Mouse (Mus musculus) thymus, postnatal 25 days (tissue): ENCODE measurements around the gene Mepce.
"Not testable (repeated sequence)": the region's sequence is repeated elsewhere in the genome, so short reads cannot be mapped to it uniquely, and the experiment has no call there.

Experiments used
- DNase-seq: peaks from one replicate; pipeline ENCODE4 v3.0.0; 2022

Gene Mepce

DNA sequence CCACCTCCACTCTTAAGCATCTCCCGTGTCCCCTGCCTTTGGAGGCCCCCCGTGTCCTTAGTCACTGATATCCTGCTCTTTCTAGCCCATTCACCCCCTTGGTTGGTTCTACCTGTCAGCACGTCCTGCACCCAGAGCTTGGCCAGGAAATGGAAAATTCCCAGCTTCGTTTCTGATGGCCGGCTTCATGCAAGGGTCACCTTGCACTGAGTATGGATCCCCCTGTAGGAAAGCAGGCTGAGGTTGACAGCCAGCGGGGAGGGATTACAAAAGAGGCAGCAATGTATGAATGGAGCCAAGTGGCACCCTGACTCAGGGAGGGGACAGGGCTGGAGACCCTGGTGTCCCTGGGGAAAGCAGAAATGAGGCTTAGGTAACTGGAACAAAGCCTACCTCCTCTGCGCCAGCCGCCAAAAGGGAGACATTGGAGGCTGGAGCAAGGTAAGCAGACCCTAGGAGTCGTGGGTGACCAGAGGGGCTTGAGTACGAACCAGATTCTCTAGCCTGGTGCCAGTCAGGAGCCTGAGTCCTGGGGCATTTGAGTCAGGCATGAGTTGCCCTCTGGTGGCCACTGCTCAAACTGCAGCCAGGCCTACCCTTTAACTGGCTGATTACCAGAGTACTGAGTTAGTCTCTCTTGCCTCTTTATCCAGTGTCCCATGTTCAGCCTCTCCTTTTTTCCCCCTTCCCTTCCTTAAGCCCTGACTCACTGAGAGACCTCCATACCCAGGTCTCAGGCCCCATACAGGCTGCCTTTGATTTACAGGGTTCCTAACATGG lies 30.4 kb downstream of the Mepce start:
- DNase-seq, result peak; percentile 87

DNA sequence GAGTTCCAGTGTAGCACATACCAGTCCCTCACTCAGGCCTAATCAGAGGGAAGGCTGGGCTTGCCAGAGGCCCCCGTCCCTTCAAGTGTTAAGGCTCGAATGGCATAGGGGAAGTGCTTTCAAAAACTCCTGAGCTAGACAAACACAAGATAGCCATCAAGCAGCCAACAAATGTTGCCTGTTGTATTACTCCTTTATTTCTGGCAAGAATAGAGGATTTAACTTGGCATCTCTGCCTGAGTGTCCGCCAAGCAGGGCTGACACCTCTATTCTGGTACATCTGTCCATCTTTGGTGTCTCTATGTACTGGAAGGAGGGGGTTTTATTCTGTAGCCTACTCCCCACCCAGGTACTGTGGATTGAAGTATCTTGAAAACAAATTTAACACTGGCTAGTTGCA lies 31.3 kb downstream of the Mepce start:
- DNase-seq, result no peak

DNA sequence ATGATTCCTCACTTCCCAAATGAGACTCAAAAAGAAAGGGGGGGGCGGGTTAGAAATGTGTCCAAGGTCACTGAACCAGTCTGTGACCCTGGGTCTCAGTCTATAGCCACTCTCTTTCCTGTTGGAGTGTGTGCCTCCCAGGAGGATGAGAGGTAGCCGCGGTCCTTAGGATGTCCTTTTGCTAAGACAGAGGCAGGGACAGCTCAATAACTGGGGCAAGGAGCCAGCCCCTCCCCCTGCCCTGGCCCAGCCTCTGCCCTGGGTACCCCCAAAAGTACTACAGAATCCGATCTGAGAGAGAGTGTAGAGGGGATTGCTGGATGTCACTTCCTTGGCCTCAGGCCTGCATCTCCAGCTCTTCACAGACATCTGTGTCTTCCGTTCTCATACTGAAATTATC lies 32.0 kb downstream of the Mepce start:
- DNase-seq, result no peak

- DNase-seq, result no peak
Observed at GRCm38 (mm10) chr5:137753111-137753832, 34.2 kb downstream of the Mepce start.

- no peak for DNase-seq
Observed at GRCm38 (mm10) chr5:137751988-137752387, 35.5 kb downstream of the Mepce start.

- no peak for DNase-seq
Observed at GRCm38 (mm10) chr5:137751221-137751887, 36.1 kb downstream of the Mepce start.

GRCm38 (mm10) chr5:137750212-137750611 lies 37.2 kb downstream of the Mepce start:
- DNase-seq, result not testable (repeated sequence)

- DNase-seq, result peak; percentile 68
Observed at GRCm38 (mm10) chr5:137749196-137749836, 38.1 kb downstream of the Mepce start.

DNA sequence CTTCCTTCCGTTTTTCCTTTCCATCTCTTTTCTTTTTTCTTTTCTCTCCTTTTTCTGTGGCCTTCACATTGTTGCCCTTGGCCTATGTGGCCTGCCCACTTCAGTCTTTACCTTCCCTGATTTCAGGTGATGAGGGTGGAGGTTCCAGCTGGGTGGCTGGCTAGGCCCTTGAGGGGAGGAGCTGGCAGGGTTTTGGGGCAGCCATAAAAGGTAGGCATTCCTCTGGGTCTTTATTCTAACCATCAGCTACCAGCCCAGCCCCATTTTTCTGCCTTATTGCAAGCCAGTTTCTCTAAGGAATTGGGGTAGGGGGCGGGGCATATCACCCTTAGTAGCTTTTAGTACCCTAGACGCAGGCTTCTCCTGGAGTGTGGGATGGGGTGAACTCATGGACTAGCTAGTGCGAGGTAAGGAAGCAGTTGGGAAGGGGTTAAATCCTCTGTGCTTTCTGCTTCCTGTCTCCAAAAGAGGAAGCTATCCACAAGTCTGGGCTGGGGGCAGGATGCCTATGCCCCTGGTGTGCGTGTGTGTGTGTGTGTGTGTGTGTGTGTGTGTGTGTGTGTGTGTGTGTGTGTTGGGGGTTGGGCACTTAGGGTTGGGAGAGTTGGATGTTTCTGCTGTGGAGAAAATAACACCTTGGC lies 39.2 kb downstream of the Mepce start:
- DNase-seq, result peak; percentile 55

GRCm38 (mm10) chr5:137747326-137747961 lies 40.0 kb downstream of the Mepce start:
- peak; percentile 86 for DNase-seq

- peak; percentile 71 for DNase-seq
Observed at GRCm38 (mm10) chr5:137746851-137747325, 40.6 kb downstream of the Mepce start.

DNA sequence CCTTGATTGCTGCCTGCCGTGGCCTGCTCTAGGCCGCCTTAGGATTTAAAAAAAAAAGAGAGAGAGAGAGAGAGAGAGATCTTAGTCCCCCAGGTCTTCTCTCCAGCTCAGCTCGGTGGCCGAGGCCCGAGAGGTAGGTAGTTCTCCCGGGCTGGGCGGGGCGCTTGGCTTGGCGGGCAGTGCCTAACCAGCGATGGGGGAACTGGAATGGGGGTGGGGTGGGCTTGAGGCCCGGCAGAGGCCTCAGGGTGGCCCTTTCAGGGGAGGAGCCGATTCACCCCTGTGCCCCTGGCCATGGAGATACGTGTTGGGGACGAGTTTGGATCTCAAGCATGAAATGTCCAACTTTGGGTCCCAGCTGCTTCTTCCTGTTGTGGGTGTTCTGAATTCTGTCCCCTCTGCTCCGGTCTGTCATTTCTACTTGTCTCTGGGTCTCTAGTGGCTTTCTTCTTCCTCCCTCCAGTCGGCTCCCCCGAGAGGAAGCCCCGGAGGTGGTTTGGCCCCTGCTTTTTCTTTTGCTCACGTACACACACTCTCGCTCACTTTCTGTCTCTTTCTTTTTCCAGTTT lies 41.1 kb downstream of the Mepce start:
- DNase-seq, result peak; percentile 69

GRCm38 (mm10) chr5:137745214-137746171 lies 42.0 kb downstream of the Mepce start, which contains the start of gene Tsc22d4:
Gene Tsc22d4 (plus strand): TSS chr5:137745730.
- peak; percentile 94 for DNase-seq

DNA sequence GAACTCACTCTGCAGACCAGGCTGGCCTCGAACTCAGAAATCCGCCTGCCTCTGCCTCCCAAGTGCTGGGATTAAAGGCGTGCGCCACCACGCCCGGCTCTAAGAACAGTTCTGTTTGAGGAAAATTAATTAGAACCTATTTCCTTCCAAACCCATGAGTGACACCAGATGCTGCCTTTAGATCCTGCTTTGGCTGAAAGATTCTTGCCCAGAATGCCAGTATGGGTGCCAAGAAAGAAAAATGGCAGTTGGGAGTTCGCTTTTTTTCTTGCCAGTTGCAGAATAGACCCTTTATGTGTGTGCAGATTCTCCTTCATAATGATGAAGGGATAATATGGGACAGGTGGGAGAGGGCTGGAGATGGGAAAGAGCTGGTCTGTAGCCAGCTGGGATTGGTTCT lies 43.3 kb downstream of the Mepce start:
- DNase-seq, result no peak

- DNase-seq, result no peak
Observed at GRCm38 (mm10) chr5:137742836-137743235, 44.6 kb downstream of the Mepce start.

DNA sequence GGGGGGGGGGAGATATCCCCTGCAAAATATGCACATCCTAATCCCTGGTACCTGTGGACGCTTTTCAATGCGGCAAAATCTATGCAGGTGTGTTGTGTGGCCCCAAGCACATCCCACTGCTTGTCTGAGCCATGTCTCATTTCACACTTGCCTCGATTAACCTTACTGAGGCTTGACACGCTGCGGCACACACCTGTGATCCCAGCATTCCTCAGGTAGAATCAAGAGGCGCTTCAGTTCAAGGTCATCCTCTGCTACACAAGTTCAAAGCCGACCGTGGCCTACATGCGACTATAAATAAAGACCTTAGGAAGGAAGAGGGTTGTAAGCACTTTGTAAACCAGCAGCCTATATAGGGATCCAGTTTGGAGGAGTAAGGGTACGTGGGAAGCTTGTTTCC lies 45.4 kb downstream of the Mepce start:
- no peak for DNase-seq

GRCm38 (mm10) chr5:137741023-137741931 lies 46.2 kb downstream of the Mepce start, which contains the start of gene Nyap1:
Gene Nyap1 (minus strand): TSS chr5:137741607.
- DNase-seq, result peak; percentile 95

GRCm38 (mm10) chr5:137740506-137740905 lies 46.9 kb downstream of the Mepce start:
- no peak for DNase-seq

DNA sequence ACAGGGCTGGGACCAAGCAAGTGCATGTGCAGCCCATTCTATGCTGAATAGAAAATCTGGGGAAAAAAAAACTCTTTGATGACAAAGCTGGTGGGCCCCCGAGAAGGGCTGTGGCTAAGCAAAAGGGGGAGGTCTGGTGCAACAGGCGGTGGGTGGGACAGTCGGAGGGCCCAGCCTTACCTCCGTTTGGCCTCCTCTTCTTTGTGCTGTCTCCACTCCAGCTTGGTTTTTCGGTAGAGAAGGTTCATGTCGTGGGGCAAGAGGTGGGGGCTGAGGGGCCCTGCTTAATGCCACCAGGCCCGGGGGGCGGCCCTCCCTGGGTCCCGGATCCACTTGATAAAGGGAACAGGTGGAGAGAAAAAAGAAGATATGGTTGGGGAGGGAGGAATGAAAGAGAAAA lies 48.0 kb downstream of the Mepce start:
- DNase-seq, result peak; percentile 42
